Mouse (Mus musculus) limb, embryonic 11.5 days (tissue): ENCODE results near the gene Ift20. TPM values are rescaled to one million over a fixed set of nuclear protein-coding genes. Genes with fewer than 3 reads are reported as not detected.

ENCODE experiments used
- ATAC-seq: fragments of 200-750 bp; cut with Nextera tagmentation; 2 replicates; pipeline ENCODE4 v1.8.0; 2017; ENCODE audit warnings: low read depth; ENCODE audit not compliant: insufficient number of reproducible peaks, low FRiP score, low TSS enrichment
- DNase-seq: peaks from one replicate; pipeline ENCODE4 v3.0.0-alpha.2; 2015; ENCODE audit warnings: low spot score
- H3K27ac ChIP-seq: fragments of 300-500 bp; sonication (generic); replicated peaks from 2 replicates; pipeline ENCODE4 v1.5.1; 2014; ENCODE audit warnings: low read depth, mild to moderate bottlenecking, low read length
- H3K27me3 ChIP-seq: fragments of 300-500 bp; sonication (generic); 2 replicates; pipeline ENCODE4 v1.6.1; 2014; ENCODE audit warnings: mild to moderate bottlenecking, low read length, mixed read lengths; ENCODE audit not compliant: control insufficient read depth, insufficient read depth
- H3K36me3 ChIP-seq: fragments of 300-500 bp; sonication (generic); 2 replicates; pipeline ENCODE4 v1.6.1; 2014; ENCODE audit warnings: mild to moderate bottlenecking, low read length, moderate library complexity, mixed read lengths; ENCODE audit not compliant: control insufficient read depth, insufficient read depth
- H3K4me1 ChIP-seq: fragments of 300-500 bp; sonication (generic); 2 replicates; pipeline ENCODE4 v1.6.1; 2014; ENCODE audit warnings: low read length, mixed read lengths; ENCODE audit not compliant: control insufficient read depth, insufficient read depth
- H3K4me2 ChIP-seq: fragments of 300-500 bp; sonication (generic); 2 replicates; pipeline ENCODE4 v1.6.1; 2014; ENCODE audit warnings: low read depth, mild to moderate bottlenecking, moderate library complexity; ENCODE audit not compliant: severe bottlenecking
- H3K4me3 ChIP-seq: fragments of 300-500 bp; sonication (generic); 2 replicates; pipeline ENCODE4 v1.5.1; 2014; ENCODE audit warnings: low read depth, low read length
- H3K9ac ChIP-seq: fragments of 300-500 bp; sonication (generic); 2 replicates; pipeline ENCODE4 v1.6.1; 2014; ENCODE audit warnings: mild to moderate bottlenecking, low read length
- H3K9me3 ChIP-seq: fragments of 300-500 bp; sonication (generic); 2 replicates; pipeline ENCODE4 v1.6.1; 2016; ENCODE audit warnings: low read length; ENCODE audit not compliant: control insufficient read depth
- WGBS: fragments of 180-500 bp; shearing (Covaris S2); extraction: QIAGEN DNeasy Blood & Tissue Kit; methylation state at CpG from one replicate; pipeline ENCODE4 v1.1.7; 2014; 5-methylcytosine and 5-hydroxymethylcytosine counted together
- polyA plus RNA-seq: library from polyadenylated mRNA; unstranded; fragments of >200 nt; fragmentation: Nextera tagmentation; extraction: Ambion mirVana; gene quantifications from 2 replicates; pipeline ENCODE4 v1.2.1, GENCODE M21; 2014

Ift20 gene
- polyA plus RNA-seq, 1 experiment from 2014 or later: 130 TPM

- Histone ChIP-seq H3K9me3 (no peaks in the 10 kb centered on the region), H3K4me2 (peak overlapping the region; percentile 88), H3K4me1 (peaks cover 7% of the 10 kb centered on the region), H3K4me3 (peak overlapping the region; percentile 94; the same call in 1 of the 2 replicates), H3K27me3 (no peaks in the 10 kb centered on the region), H3K9ac (no peak overlapping the region), H3K36me3 (peaks cover 29% of the 10 kb centered on the region), H3K27ac (no peak overlapping the region)
- WGBS: 78% methylated on average over 3 of the region's 3 CpGs
- ATAC-seq (no peak), DNase-seq (no peak)
These were observed 22.9 kb upstream of the Ift20 start for GRCm38 (mm10) chr11:78513106-78513790.

- H3K4me1 ChIP-seq: peaks cover 7% of the 10 kb centered on the region
- H3K36me3 ChIP-seq: peaks cover 34% of the 10 kb centered on the region
- WGBS: 61% methylated on average over 2 of the region's 2 CpGs
These were observed 20.4 kb upstream of the Ift20 start for GRCm38 (mm10) chr11:78515549-78516325.

GRCm38 (mm10) chr11:78518931-78519330 is 17.2 kb upstream of the Ift20 start:
- Histone ChIP-seq H3K36me3 (peaks cover 46% of the 10 kb centered on the region), H3K4me2 (no peak overlapping the region), H3K27me3 (no peaks in the 10 kb centered on the region), H3K9ac (no peak overlapping the region), H3K9me3 (no peaks in the 10 kb centered on the region), H3K27ac (no peak overlapping the region), H3K4me1 (no peaks in the 10 kb centered on the region), H3K4me3 (no peak overlapping the region)
- DNase-seq (no peak), ATAC-seq (no peak)
- WGBS: 95% methylated on average over 10 of the region's 10 CpGs

More at GRCm38 (mm10) chr11:78515549-78516325, 20.4 kb upstream of the Ift20 start:
- ATAC-seq: no peak
- Histone ChIP-seq H3K27me3 (no peaks in the 10 kb centered on the region), H3K9me3 (no peaks in the 10 kb centered on the region), H3K4me3 (no peak overlapping the region), H3K27ac (no peak overlapping the region), H3K4me2 (no peak overlapping the region), H3K9ac (no peak overlapping the region)
- peak; percentile 40 for DNase-seq

GRCm38 (mm10) chr11:78521880-78522279 is 14.3 kb upstream of the Ift20 start:
- no peaks in the 10 kb centered on the region for H3K27me3 ChIP-seq
- 92% methylated on average over 3 of the region's 3 CpGs for WGBS
- H3K9me3 ChIP-seq: no peaks in the 10 kb centered on the region
- no peaks in the 10 kb centered on the region for H3K4me1 ChIP-seq
- H3K9ac ChIP-seq: no peak overlapping the region
- DNase-seq (no peak), ATAC-seq (no peak)
- H3K36me3 ChIP-seq: peaks cover 42% of the 10 kb centered on the region
- H3K4me3 ChIP-seq: no peak overlapping the region
- H3K4me2 ChIP-seq: no peak overlapping the region
- H3K27ac ChIP-seq: no peak overlapping the region

GRCm38 (mm10) chr11:78522481-78522997 is 13.6 kb upstream of the Ift20 start:
- H3K9me3 ChIP-seq: no peaks in the 10 kb centered on the region
- no peak overlapping the region for H3K4me2 ChIP-seq
- WGBS: 89% methylated on average over 1 of the region's 1 CpGs
- DNase-seq: no peak
- H3K27me3 ChIP-seq: no peaks in the 10 kb centered on the region
- H3K4me1 ChIP-seq: no peaks in the 10 kb centered on the region
- no peak for ATAC-seq
- no peak overlapping the region for H3K27ac ChIP-seq
- H3K4me3 ChIP-seq: no peak overlapping the region
- no peak overlapping the region for H3K9ac ChIP-seq
- peaks cover 44% of the 10 kb centered on the region for H3K36me3 ChIP-seq

- WGBS: 91% methylated on average over 9 of the region's 9 CpGs
- H3K36me3 ChIP-seq: peaks cover 46% of the 10 kb centered on the region
These were observed 12.8 kb upstream of the Ift20 start for GRCm38 (mm10) chr11:78523241-78523955.

GRCm38 (mm10) chr11:78524838-78525237 is 11.3 kb upstream of the Ift20 start:
- Histone ChIP-seq H3K36me3 (peaks cover 47% of the 10 kb centered on the region), H3K4me3 (no peak overlapping the region), H3K27ac (no peak overlapping the region), H3K4me2 (no peak overlapping the region), H3K9me3 (no peaks in the 10 kb centered on the region), H3K27me3 (no peaks in the 10 kb centered on the region), H3K9ac (no peak overlapping the region), H3K4me1 (no peaks in the 10 kb centered on the region)
- WGBS: 90% methylated on average over 2 of the region's 2 CpGs
- no peak for DNase-seq
- ATAC-seq: no peak

More at GRCm38 (mm10) chr11:78523241-78523955, 12.8 kb upstream of the Ift20 start:
- Histone ChIP-seq H3K4me2 (no peak overlapping the region), H3K27ac (no peak overlapping the region), H3K27me3 (no peaks in the 10 kb centered on the region), H3K9me3 (no peaks in the 10 kb centered on the region), H3K9ac (no peak overlapping the region), H3K4me3 (no peak overlapping the region), H3K4me1 (no peaks in the 10 kb centered on the region)
- ATAC-seq (no peak), DNase-seq (no peak)

- H3K27ac ChIP-seq: no peak overlapping the region
- WGBS: 85% methylated on average over 9 of the region's 9 CpGs
- H3K27me3 ChIP-seq: no peaks in the 10 kb centered on the region
- H3K4me3 ChIP-seq: no peak overlapping the region
- no peak overlapping the region for H3K9ac ChIP-seq
- no peaks in the 10 kb centered on the region for H3K4me1 ChIP-seq
- DNase-seq (no peak), ATAC-seq (no peak)
- no peak overlapping the region for H3K4me2 ChIP-seq
- H3K36me3 ChIP-seq: peaks cover 30% of the 10 kb centered on the region
- no peaks in the 10 kb centered on the region for H3K9me3 ChIP-seq
These were observed 7.4 kb upstream of the Ift20 start for GRCm38 (mm10) chr11:78528714-78529113.
